Mouse (Mus musculus): Measurements from ENCODE around the gene Ppy.
A peak's percentile ranks its signal among the peaks of the same experiment; 100 is the strongest.

Ppy gene

GRCm38 (mm10) chr11:102087931-102088898, 12.9 kb downstream of the Ppy start, which contains the start of gene Mpp2:
Mpp2 (minus strand) TSS chr11:102088515.
- DNase-seq (ENCODE audit: low read depth, low spot score), result peak; percentile 86

- DNase-seq (ENCODE audit: low read depth, low spot score), result peak; percentile 57
These were observed 13.9 kb downstream of the Ppy start for GRCm38 (mm10) chr11:102087081-102087751.

- no peak for DNase-seq (ENCODE audit: low read depth, low spot score)
These were observed 14.8 kb downstream of the Ppy start for GRCm38 (mm10) chr11:102086331-102086730.

DNA sequence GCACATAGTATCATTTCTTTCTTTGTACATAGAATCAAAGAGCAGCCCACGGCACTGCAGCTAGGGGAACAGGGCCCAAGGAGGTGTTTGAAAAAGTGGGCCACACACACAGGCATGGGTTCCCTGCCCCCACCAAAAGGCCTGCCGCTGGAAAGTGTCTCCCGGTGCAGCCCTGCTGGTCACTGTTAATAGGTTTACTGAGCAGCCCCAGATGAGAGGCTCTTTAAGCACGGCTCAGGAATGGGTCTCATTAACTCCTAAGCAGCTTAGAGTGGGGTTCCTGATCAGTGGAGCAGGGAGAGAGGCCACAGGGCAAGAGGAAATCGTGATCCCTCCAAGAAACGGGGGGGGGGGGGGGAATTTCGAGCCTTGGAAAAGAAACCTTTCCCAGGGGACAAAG, 17.0 kb downstream of the Ppy start:
- DNase-seq (ENCODE audit: low read depth, low spot score), result no peak

GRCm38 (mm10) chr11:102083193-102083592, 17.9 kb downstream of the Ppy start:
- no peak for DNase-seq (ENCODE audit: low read depth, low spot score)

GRCm38 (mm10) chr11:102082322-102082721, 18.8 kb downstream of the Ppy start:
- no peak for DNase-seq (ENCODE audit: low read depth, low spot score)

- no peak for DNase-seq (ENCODE audit: low read depth, low spot score)
These were observed 27.4 kb downstream of the Ppy start for GRCm38 (mm10) chr11:102073722-102074121.

- DNase-seq (ENCODE audit: low read depth, low spot score), result no peak
These were observed 28.4 kb downstream of the Ppy start for GRCm38 (mm10) chr11:102072729-102073128.

DNA sequence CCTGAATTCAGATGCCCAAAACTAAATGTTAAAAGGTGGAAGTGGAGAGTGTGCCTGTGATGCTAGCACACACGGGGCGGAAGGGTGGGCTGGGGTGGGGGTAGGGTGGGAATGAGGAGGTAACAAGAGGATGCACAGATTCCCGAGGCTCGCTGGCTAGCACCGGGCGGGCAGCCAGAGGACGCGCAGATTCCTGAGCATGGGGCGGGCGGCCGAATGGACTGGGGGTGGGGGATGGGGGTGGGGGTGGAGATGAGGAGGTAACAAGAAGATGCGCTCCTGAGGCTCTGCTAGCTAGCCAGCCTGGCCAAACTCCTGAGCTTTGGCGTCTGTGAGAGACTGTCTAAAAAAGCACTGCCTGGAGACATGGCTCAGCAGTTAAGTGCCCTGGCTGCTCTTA, 30.7 kb downstream of the Ppy start:
- no peak for DNase-seq (ENCODE audit: low read depth, low spot score)

- DNase-seq (ENCODE audit: low read depth, low spot score), result no peak
These were observed 31.5 kb downstream of the Ppy start for GRCm38 (mm10) chr11:102069633-102070032.

- no peak for DNase-seq (ENCODE audit: low read depth, low spot score)
These were observed 32.1 kb downstream of the Ppy start for GRCm38 (mm10) chr11:102068969-102069368.

DNA sequence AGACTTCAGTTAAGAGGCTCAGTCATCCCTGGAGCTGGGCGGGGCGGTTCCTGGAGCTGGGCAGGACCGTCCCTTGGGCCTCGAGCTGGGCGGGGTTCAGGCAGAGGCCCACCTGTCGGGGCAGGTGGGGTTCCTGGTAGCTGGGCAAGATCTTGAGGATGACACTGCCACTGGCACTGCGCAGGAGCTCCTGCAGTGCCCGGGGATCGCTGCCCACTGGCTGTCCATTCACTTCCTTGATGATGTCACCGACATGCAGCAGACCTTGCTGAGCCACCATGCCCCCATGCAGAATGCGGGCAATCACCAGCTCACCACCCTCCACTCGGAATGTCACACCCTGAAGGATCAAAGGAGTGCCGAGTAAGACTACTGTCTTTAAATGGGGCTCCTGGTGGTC, 38.0 kb downstream of the Ppy start:
- no peak for DNase-seq (ENCODE audit: low read depth, low spot score)

DNA sequence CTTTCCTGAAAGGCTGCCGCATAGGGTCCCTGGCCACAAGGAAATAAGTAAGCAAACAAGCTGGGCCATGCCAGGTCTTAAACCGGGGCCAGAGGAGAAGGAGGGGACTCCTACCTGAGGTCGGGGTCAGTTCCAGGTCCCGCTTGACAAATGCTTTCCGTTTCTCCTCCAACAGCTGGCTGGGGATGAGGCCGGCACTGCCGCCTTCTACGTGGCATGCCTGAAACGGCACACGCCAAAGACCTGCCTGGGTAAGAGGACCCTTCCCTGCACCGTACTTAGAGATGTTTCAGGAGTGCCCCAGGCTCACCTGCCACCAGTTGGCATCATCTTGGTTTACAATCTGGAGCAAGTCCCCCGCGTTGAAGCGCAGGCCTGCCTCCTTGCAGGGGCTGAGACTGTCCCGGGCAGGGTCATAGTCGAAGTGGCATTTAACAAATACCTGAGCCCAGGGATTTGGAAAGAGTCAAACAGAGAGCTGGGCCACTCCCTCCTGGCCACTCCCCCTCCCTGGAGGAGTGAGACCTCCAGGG, 39.1 kb downstream of the Ppy start:
- no peak for DNase-seq (ENCODE audit: low read depth, low spot score)

DNA sequence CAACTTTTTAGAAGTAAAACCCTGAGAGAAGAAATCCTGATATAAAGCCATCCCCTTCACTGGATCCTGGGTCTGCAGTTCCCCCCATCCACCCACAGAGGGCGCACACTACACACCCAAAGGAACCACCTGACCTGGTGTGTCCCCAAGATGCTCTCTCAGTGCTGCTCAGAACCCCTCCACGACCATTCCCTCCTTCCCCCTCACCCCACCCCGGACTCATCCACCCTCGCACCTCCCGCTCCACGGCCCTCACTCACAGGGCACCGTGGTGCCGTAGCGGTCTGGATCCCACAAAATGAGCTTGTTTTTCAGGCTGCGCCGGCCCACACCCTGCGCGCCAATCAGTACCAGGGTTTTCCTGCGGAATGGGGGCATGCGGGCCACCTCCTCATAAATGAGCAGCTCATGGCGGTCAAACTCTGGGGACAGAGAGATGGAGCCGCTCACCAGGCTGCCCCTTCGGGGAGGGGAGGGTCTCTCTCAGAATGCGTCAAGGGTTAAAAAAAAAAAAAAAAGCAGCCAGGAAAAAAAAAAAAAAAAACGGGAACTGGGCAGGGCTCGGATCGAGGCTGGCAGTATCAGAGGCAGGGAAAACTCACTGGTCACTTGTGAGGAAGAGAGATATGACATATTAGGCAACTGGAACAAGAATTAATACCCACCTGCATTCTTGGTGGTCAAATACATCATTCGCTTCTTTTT, 39.7 kb downstream of the Ppy start:
- peak; percentile 70 for DNase-seq (ENCODE audit: low read depth, low spot score)

DNA sequence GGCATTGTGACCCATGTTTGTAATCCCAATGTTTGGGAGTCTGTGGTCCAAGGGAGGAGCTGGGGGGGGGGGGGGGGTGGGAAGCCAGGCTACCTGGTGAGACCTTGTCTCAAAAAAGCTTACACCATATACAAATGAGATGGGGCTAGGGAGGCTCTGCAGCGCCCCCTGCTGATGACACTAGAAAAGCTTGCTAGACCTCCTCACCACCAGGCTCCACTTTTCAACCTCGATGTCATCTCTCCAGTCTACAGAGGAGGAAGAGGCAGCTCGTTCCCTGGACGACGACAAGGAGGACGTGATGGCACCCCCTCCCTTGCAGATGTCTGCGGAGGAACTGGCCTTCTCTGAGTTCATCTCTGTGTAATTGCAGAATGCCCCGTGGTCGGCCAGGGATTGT, 47.3 kb downstream of the Ppy start:
- DNase-seq (ENCODE audit: low read depth, low spot score), result peak; percentile 31

DNA sequence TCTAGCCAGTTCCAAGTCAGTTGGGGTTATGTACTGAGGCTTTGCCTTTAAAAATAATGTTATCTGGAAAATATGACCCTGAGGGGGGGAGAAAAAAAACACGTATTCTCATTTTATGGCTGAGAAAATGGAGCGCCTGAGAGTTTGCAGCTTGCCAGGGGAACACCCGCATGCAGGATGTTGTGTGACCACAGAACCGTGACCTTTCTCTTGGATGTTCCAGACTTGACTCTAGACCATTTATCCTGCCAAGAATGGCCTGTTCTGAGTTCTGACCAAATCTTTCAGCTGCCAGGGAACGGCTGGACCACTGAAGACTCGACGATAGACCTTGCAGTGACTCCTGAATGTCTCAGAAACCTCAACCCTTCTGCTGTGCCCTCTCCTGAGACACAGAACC, 47.9 kb downstream of the Ppy start:
- DNase-seq (ENCODE audit: low read depth, low spot score), result no peak

GRCm38 (mm10) chr11:102052697-102053096, 48.4 kb downstream of the Ppy start:
- DNase-seq (ENCODE audit: low read depth, low spot score), result no peak

- DNase-seq (ENCODE audit: low read depth, low spot score), result no peak
These were observed 49.2 kb downstream of the Ppy start for GRCm38 (mm10) chr11:102051954-102052353.

DNA sequence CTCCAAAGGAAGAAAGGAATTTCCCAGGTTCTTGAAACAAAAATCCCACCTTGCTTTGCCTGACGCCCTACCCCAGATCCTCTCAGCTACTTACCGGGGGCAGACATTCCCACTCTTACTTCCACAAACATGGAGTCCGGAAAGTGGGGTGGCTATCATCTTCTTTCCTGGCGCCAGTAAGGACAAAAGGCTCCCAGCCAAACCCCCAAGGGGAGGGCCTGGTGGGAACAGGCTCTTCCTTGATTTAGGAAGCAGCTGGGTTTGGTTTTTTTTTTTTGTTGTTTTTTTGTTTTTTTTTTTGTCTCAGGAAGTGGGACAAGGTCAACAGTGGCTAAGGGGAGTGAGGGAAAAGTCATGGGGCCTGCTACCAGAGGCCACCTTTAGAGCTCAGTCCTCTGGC, 49.6 kb downstream of the Ppy start:
- no peak for DNase-seq (ENCODE audit: low read depth, low spot score)

Data from c-Kit-negative CD71-positive TER-119-positive erythroid progenitor cells, embryonic 14.5 days (primary cell).